Mouse (Mus musculus): ENCODE measurements around the gene Bmp6. TPM values are rescaled to one million over a fixed set of nuclear protein-coding genes. Genes with fewer than 3 reads are reported as not detected.
A peak's percentile ranks its signal among the peaks of the same experiment; 100 is the strongest.

The Bmp6 gene
- polyA plus RNA-seq, 1 experiment from 2014 or later = 0.63 TPM

- ATAC-seq (replicated peaks; ENCODE audit: insufficient number of reproducible peaks, low FRiP score, low TSS enrichment, low read depth) (no peak), DNase-seq (ENCODE audit: low spot score) (no peak)
- Histone ChIP-seq H3K27ac (replicated peaks; ENCODE audit: low read depth, low read length) (no peak overlapping the region), H3K9me3 (replicated peaks; ENCODE audit: control insufficient read depth, low read length) (no peaks in the 10 kb centered on the region), H3K4me3 (ENCODE audit: low read depth, low read length) (no peak overlapping the region), H3K36me3 (replicated peaks; ENCODE audit: control insufficient read depth, insufficient read depth, low read depth, low read length) (no peaks in the 10 kb centered on the region), H3K4me1 (ENCODE audit: control insufficient read depth, insufficient read depth, low read length) (peaks cover 16% of the 10 kb centered on the region), H3K27me3 (ENCODE audit: control insufficient read depth, insufficient read depth, low read length) (peaks cover 37% of the 10 kb centered on the region), H3K4me2 (ENCODE audit: low read depth, low read length) (no peak overlapping the region), H3K9ac (replicated peaks; ENCODE audit: low read length) (no peak overlapping the region)
- 17% methylated on average over 5 of the region's 5 CpGs for WGBS
These were observed 2.8 kb downstream of the Bmp6 start for GRCm38 (mm10) chr13:38347775-38348135.

GRCm38 (mm10) chr13:38349046-38349445, 4.1 kb downstream of the Bmp6 start:
- Histone ChIP-seq H3K9ac (replicated peaks; ENCODE audit: low read length) (no peak overlapping the region), H3K4me3 (ENCODE audit: low read depth, low read length) (no peak overlapping the region), H3K36me3 (replicated peaks; ENCODE audit: control insufficient read depth, insufficient read depth, low read depth, low read length) (no peaks in the 10 kb centered on the region), H3K27ac (replicated peaks; ENCODE audit: low read depth, low read length) (no peak overlapping the region), H3K9me3 (replicated peaks; ENCODE audit: control insufficient read depth, low read length) (no peaks in the 10 kb centered on the region), H3K27me3 (ENCODE audit: control insufficient read depth, insufficient read depth, low read length) (peaks cover 33% of the 10 kb centered on the region), H3K4me2 (ENCODE audit: low read depth, low read length) (no peak overlapping the region), H3K4me1 (ENCODE audit: control insufficient read depth, insufficient read depth, low read length) (peaks cover 16% of the 10 kb centered on the region)
- ATAC-seq (replicated peaks; ENCODE audit: insufficient number of reproducible peaks, low FRiP score, low TSS enrichment, low read depth) (no peak), DNase-seq (ENCODE audit: low spot score) (no peak)
- 78% methylated on average over 4 of the region's 4 CpGs for WGBS

DNA sequence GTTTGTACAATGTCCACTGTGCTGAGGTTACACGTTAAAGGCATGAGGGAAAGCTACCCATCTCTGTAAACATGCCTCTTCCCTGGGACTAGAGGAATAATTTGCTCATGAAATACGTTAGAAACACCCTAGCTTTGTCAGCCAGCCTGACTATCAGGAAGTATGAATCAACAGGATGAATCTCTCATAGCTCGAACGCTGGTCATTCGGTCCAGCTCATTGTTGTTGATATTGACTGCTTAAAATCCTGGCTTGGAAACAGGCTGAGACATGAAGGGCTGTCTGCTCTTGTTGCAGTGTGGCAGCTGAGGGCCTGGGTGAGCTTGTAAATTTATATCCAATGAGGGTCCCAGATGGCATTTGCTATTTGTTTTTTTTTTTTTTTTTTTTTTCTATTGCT, 4.9 kb downstream of the Bmp6 start:
- DNase-seq (ENCODE audit: low spot score) = no peak
- no peak overlapping the region for H3K4me2 ChIP-seq (ENCODE audit: low read depth, low read length)
- WGBS = 69% methylated on average over 5 of the region's 5 CpGs
- H3K27me3 ChIP-seq (ENCODE audit: control insufficient read depth, insufficient read depth, low read length) = peaks cover 30% of the 10 kb centered on the region
- ATAC-seq (replicated peaks; ENCODE audit: insufficient number of reproducible peaks, low FRiP score, low TSS enrichment, low read depth) = no peak
- H3K27ac ChIP-seq (replicated peaks; ENCODE audit: low read depth, low read length) = no peak overlapping the region
- H3K4me1 ChIP-seq (ENCODE audit: control insufficient read depth, insufficient read depth, low read length) = peaks cover 16% of the 10 kb centered on the region
- H3K9ac ChIP-seq (replicated peaks; ENCODE audit: low read length) = no peak overlapping the region
- H3K36me3 ChIP-seq (replicated peaks; ENCODE audit: control insufficient read depth, insufficient read depth, low read depth, low read length) = no peaks in the 10 kb centered on the region
- H3K4me3 ChIP-seq (ENCODE audit: low read depth, low read length) = no peak overlapping the region
- no peaks in the 10 kb centered on the region for H3K9me3 ChIP-seq (replicated peaks; ENCODE audit: control insufficient read depth, low read length)

GRCm38 (mm10) chr13:38351996-38352395, 7.1 kb downstream of the Bmp6 start:
- Histone ChIP-seq H3K4me1 (ENCODE audit: control insufficient read depth, insufficient read depth, low read length) (peaks cover 5% of the 10 kb centered on the region; the same call in 1 of the 2 replicates), H3K27me3 (ENCODE audit: control insufficient read depth, insufficient read depth, low read length) (peaks cover 10% of the 10 kb centered on the region), H3K36me3 (replicated peaks; ENCODE audit: control insufficient read depth, insufficient read depth, low read depth, low read length) (no peaks in the 10 kb centered on the region), H3K9me3 (replicated peaks; ENCODE audit: control insufficient read depth, low read length) (no peaks in the 10 kb centered on the region), H3K4me2 (ENCODE audit: low read depth, low read length) (no peak overlapping the region), H3K9ac (replicated peaks; ENCODE audit: low read length) (no peak overlapping the region), H3K27ac (replicated peaks; ENCODE audit: low read depth, low read length) (no peak overlapping the region), H3K4me3 (ENCODE audit: low read depth, low read length) (no peak overlapping the region)
- WGBS = 12% methylated on average over 5 of the region's 5 CpGs
- DNase-seq (ENCODE audit: low spot score) (peak; percentile 56), ATAC-seq (replicated peaks; ENCODE audit: insufficient number of reproducible peaks, low FRiP score, low TSS enrichment, low read depth) (no peak)

- WGBS = 78% methylated on average over 10 of the region's 10 CpGs
- H3K4me3 ChIP-seq (ENCODE audit: low read depth, low read length) = no peak overlapping the region
- DNase-seq (ENCODE audit: low spot score) (no peak), ATAC-seq (replicated peaks; ENCODE audit: insufficient number of reproducible peaks, low FRiP score, low TSS enrichment, low read depth) (no peak)
- H3K27ac ChIP-seq (replicated peaks; ENCODE audit: low read depth, low read length) = no peak overlapping the region
- H3K27me3 ChIP-seq (ENCODE audit: control insufficient read depth, insufficient read depth, low read length) = no peaks in the 10 kb centered on the region; the same call in 1 of the 2 replicates
- no peak overlapping the region for H3K4me2 ChIP-seq (ENCODE audit: low read depth, low read length)
- no peak overlapping the region for H3K9ac ChIP-seq (replicated peaks; ENCODE audit: low read length)
- no peaks in the 10 kb centered on the region for H3K36me3 ChIP-seq (replicated peaks; ENCODE audit: control insufficient read depth, insufficient read depth, low read depth, low read length)
- H3K9me3 ChIP-seq (replicated peaks; ENCODE audit: control insufficient read depth, low read length) = no peaks in the 10 kb centered on the region
- H3K4me1 ChIP-seq (ENCODE audit: control insufficient read depth, insufficient read depth, low read length) = peaks cover 2% of the 10 kb centered on the region; the same call in 1 of the 2 replicates
These were observed 8.1 kb downstream of the Bmp6 start for GRCm38 (mm10) chr13:38352986-38353385.

DNA sequence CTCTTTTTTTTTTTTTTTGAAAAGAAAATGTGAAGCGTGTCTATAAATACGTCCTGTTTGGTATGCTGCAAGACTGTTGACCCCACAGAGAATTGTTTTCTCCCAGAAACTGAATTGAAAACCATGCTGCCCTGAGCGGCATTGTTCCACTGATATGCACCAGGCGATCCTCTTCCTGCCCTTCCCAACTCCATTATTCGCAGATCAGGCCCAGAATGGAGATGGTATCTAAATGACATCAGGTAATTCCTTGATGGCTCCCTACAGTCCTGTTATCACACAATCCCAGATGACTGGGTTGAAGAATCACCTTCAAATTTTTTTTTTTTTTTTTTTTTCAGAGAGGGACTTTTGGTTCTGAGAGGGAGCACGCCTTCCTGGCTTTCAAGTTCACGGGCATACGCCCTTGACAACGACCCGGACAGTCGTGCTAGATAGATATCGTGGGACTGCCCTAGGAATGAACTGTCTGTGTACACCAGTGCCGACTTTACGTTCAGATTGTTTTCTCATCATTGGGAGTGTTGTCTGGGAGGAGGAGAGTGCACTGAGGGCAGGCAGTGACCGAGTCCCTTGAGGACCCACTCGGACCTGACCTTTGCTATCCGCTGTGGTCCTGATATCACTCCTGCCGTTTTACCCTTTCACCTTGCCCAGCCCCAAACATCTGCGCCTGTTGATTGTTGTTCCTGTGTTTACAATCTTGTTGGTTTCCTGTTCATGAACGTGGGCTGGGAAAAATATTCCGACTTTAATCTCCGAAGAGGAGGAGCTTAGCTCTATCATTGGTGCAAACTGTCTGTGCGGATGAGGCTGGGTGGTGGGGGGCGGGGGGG, 8.7 kb downstream of the Bmp6 start:
- WGBS = 61% methylated on average over 24 of the region's 24 CpGs
- no peaks in the 10 kb centered on the region for H3K9me3 ChIP-seq (replicated peaks; ENCODE audit: control insufficient read depth, low read length)
- H3K4me3 ChIP-seq (ENCODE audit: low read depth, low read length) = no peak overlapping the region
- H3K27ac ChIP-seq (replicated peaks; ENCODE audit: low read depth, low read length) = no peak overlapping the region
- no peak for DNase-seq (ENCODE audit: low spot score)
- H3K27me3 ChIP-seq (ENCODE audit: control insufficient read depth, insufficient read depth, low read length) = no peaks in the 10 kb centered on the region; the same call in 1 of the 2 replicates
- no peak overlapping the region for H3K4me2 ChIP-seq (ENCODE audit: low read depth, low read length)
- H3K9ac ChIP-seq (replicated peaks; ENCODE audit: low read length) = no peak overlapping the region
- ATAC-seq (replicated peaks; ENCODE audit: insufficient number of reproducible peaks, low FRiP score, low TSS enrichment, low read depth) = no peak
- peaks cover 2% of the 10 kb centered on the region; the same call in 1 of the 2 replicates for H3K4me1 ChIP-seq (ENCODE audit: control insufficient read depth, insufficient read depth, low read length)
- H3K36me3 ChIP-seq (replicated peaks; ENCODE audit: control insufficient read depth, insufficient read depth, low read depth, low read length) = no peaks in the 10 kb centered on the region

GRCm38 (mm10) chr13:38354284-38354683, 9.4 kb downstream of the Bmp6 start:
- Histone ChIP-seq H3K4me3 (ENCODE audit: low read depth, low read length) (no peak overlapping the region), H3K4me1 (ENCODE audit: control insufficient read depth, insufficient read depth, low read length) (peaks cover 2% of the 10 kb centered on the region; the same call in 1 of the 2 replicates), H3K9ac (replicated peaks; ENCODE audit: low read length) (no peak overlapping the region), H3K4me2 (ENCODE audit: low read depth, low read length) (no peak overlapping the region), H3K27me3 (ENCODE audit: control insufficient read depth, insufficient read depth, low read length) (no peaks in the 10 kb centered on the region; the same call in 1 of the 2 replicates), H3K27ac (replicated peaks; ENCODE audit: low read depth, low read length) (no peak overlapping the region), H3K9me3 (replicated peaks; ENCODE audit: control insufficient read depth, low read length) (no peaks in the 10 kb centered on the region), H3K36me3 (replicated peaks; ENCODE audit: control insufficient read depth, insufficient read depth, low read depth, low read length) (no peaks in the 10 kb centered on the region)
- no peak for DNase-seq (ENCODE audit: low spot score)
- no peak for ATAC-seq (replicated peaks; ENCODE audit: insufficient number of reproducible peaks, low FRiP score, low TSS enrichment, low read depth)
- WGBS = 73% methylated on average over 1 of the region's 1 CpGs

- Histone ChIP-seq H3K36me3 (replicated peaks; ENCODE audit: control insufficient read depth, insufficient read depth, low read depth, low read length) (no peaks in the 10 kb centered on the region), H3K4me2 (ENCODE audit: low read depth, low read length) (no peak overlapping the region), H3K4me3 (ENCODE audit: low read depth, low read length) (no peak overlapping the region), H3K4me1 (ENCODE audit: control insufficient read depth, insufficient read depth, low read length) (no peaks in the 10 kb centered on the region), H3K27ac (replicated peaks; ENCODE audit: low read depth, low read length) (no peak overlapping the region), H3K9me3 (replicated peaks; ENCODE audit: control insufficient read depth, low read length) (no peaks in the 10 kb centered on the region), H3K27me3 (ENCODE audit: control insufficient read depth, insufficient read depth, low read length) (no peaks in the 10 kb centered on the region; the same call in 1 of the 2 replicates), H3K9ac (replicated peaks; ENCODE audit: low read length) (no peak overlapping the region)
- ATAC-seq (replicated peaks; ENCODE audit: insufficient number of reproducible peaks, low FRiP score, low TSS enrichment, low read depth) (no peak), DNase-seq (ENCODE audit: low spot score) (no peak)
- WGBS = 69% methylated on average over 4 of the region's 4 CpGs
These were observed 14.1 kb downstream of the Bmp6 start for GRCm38 (mm10) chr13:38359045-38359444.
